Mouse (Mus musculus): ENCODE data around the gene Omt2b. TPM values are rescaled to one million over a fixed set of nuclear protein-coding genes. Genes with fewer than 3 reads are reported as not detected.
A peak's percentile ranks its signal among the peaks of the same experiment; 100 is the strongest.
"Not testable (repeated sequence)": the region's sequence is repeated elsewhere in the genome, so short reads cannot be mapped to it uniquely, and the experiment has no call there.

The Omt2b gene
- polyA plus RNA-seq, 1 experiment = not detected

- not testable (repeated sequence) for H3K27me3 ChIP-seq (ENCODE audit: control insufficient read depth, insufficient read depth, low read length, poor library complexity, severe bottlenecking); H3K4me1 ChIP-seq (ENCODE audit: control insufficient read depth, insufficient read depth, low read length); H3K9me3 ChIP-seq (replicated peaks; ENCODE audit: control insufficient read depth, insufficient read depth, low read length, poor library complexity, severe bottlenecking); H3K27ac ChIP-seq (ENCODE audit: insufficient read depth, low read length); H3K36me3 ChIP-seq (ENCODE audit: control insufficient read depth, insufficient read depth, low read length, poor library complexity, severe bottlenecking); H3K9ac ChIP-seq (ENCODE audit: low read depth, poor library complexity, severe bottlenecking); H3K4me3 ChIP-seq (ENCODE audit: low read depth, low read length)
- TF ChIP-seq CTCF (IDR thresholded peaks at IDR 0.05; ENCODE audit: low read depth, low read length) = peak; percentile 74
Measured at GRCm38 (mm10) chr9:78296089-78296488, 31.3 kb upstream of the Omt2b start.

GRCm38 (mm10) chr9:78298232-78298631 lies 29.2 kb upstream of the Omt2b start:
- Histone ChIP-seq H3K4me1 (ENCODE audit: control insufficient read depth, insufficient read depth, low read length) (no peaks in the 10 kb centered on the region), H3K9me3 (replicated peaks; ENCODE audit: control insufficient read depth, insufficient read depth, low read length, poor library complexity, severe bottlenecking) (no peaks in the 10 kb centered on the region), H3K9ac (ENCODE audit: low read depth, poor library complexity, severe bottlenecking) (no peak overlapping the region), H3K27me3 (ENCODE audit: control insufficient read depth, insufficient read depth, low read length, poor library complexity, severe bottlenecking) (no peaks in the 10 kb centered on the region), H3K36me3 (ENCODE audit: control insufficient read depth, insufficient read depth, low read length, poor library complexity, severe bottlenecking) (no peaks in the 10 kb centered on the region), H3K27ac (ENCODE audit: insufficient read depth, low read length) (no peak overlapping the region), H3K4me3 (ENCODE audit: low read depth, low read length) (no peak overlapping the region)
- TF ChIP-seq POLR2A (IDR thresholded peaks at IDR 0.05; ENCODE audit: insufficient read depth, low read length) = no peak
- TF ChIP-seq EP300 (IDR thresholded peaks at IDR 0.05; ENCODE audit: insufficient read depth, low read depth, low read length) = no peak
- no peak for TF ChIP-seq CTCF (IDR thresholded peaks at IDR 0.05; ENCODE audit: low read depth, low read length)

- not testable (repeated sequence) for H3K27me3 ChIP-seq (ENCODE audit: control insufficient read depth, insufficient read depth, low read length, poor library complexity, severe bottlenecking); H3K36me3 ChIP-seq (ENCODE audit: control insufficient read depth, insufficient read depth, low read length, poor library complexity, severe bottlenecking); H3K4me1 ChIP-seq (ENCODE audit: control insufficient read depth, insufficient read depth, low read length); H3K27ac ChIP-seq (ENCODE audit: insufficient read depth, low read length); H3K9me3 ChIP-seq (replicated peaks; ENCODE audit: control insufficient read depth, insufficient read depth, low read length, poor library complexity, severe bottlenecking); H3K4me3 ChIP-seq (ENCODE audit: low read depth, low read length); H3K9ac ChIP-seq (ENCODE audit: low read depth, poor library complexity, severe bottlenecking)
Measured at GRCm38 (mm10) chr9:78299143-78299542, 28.2 kb upstream of the Omt2b start.

GRCm38 (mm10) chr9:78308122-78308521 lies 19.3 kb upstream of the Omt2b start:
- not testable (repeated sequence) for H3K4me3 ChIP-seq (ENCODE audit: low read depth, low read length); H3K4me1 ChIP-seq (ENCODE audit: control insufficient read depth, insufficient read depth, low read length); H3K27ac ChIP-seq (ENCODE audit: insufficient read depth, low read length); H3K9ac ChIP-seq (ENCODE audit: low read depth, poor library complexity, severe bottlenecking); H3K27me3 ChIP-seq (ENCODE audit: control insufficient read depth, insufficient read depth, low read length, poor library complexity, severe bottlenecking); H3K36me3 ChIP-seq (ENCODE audit: control insufficient read depth, insufficient read depth, low read length, poor library complexity, severe bottlenecking); H3K9me3 ChIP-seq (replicated peaks; ENCODE audit: control insufficient read depth, insufficient read depth, low read length, poor library complexity, severe bottlenecking)

GRCm38 (mm10) chr9:78314696-78315095 lies 12.7 kb upstream of the Omt2b start, which contains the start of gene Omt2a:
TSS of gene Omt2a (minus strand) at chr9:78314796.
- no peaks in the 10 kb centered on the region for H3K36me3 ChIP-seq (ENCODE audit: control insufficient read depth, insufficient read depth, low read length, poor library complexity, severe bottlenecking)
- TF ChIP-seq POLR2A (IDR thresholded peaks at IDR 0.05; ENCODE audit: insufficient read depth, low read length) (no peak), EP300 (IDR thresholded peaks at IDR 0.05; ENCODE audit: insufficient read depth, low read depth, low read length) (no peak), CTCF (IDR thresholded peaks at IDR 0.05; ENCODE audit: low read depth, low read length) (no peak)
- H3K27me3 ChIP-seq (ENCODE audit: control insufficient read depth, insufficient read depth, low read length, poor library complexity, severe bottlenecking) = no peaks in the 10 kb centered on the region
- no peak within 1 kb of the TSS for H3K27ac ChIP-seq (ENCODE audit: insufficient read depth, low read length)
- no peaks in the 10 kb centered on the region for H3K9me3 ChIP-seq (replicated peaks; ENCODE audit: control insufficient read depth, insufficient read depth, low read length, poor library complexity, severe bottlenecking)
- H3K4me1 ChIP-seq (ENCODE audit: control insufficient read depth, insufficient read depth, low read length) = no peaks in the 10 kb centered on the region
- no peak within 1 kb of the TSS for H3K9ac ChIP-seq (ENCODE audit: low read depth, poor library complexity, severe bottlenecking)
- no peak within 1 kb of the TSS for H3K4me3 ChIP-seq (ENCODE audit: low read depth, low read length)

GRCm38 (mm10) chr9:78319499-78319898 lies 7.9 kb upstream of the Omt2b start:
- Histone ChIP-seq H3K9me3 (replicated peaks; ENCODE audit: control insufficient read depth, insufficient read depth, low read length, poor library complexity, severe bottlenecking) (no peaks in the 10 kb centered on the region), H3K9ac (ENCODE audit: low read depth, poor library complexity, severe bottlenecking) (no peak overlapping the region), H3K27me3 (ENCODE audit: control insufficient read depth, insufficient read depth, low read length, poor library complexity, severe bottlenecking) (no peaks in the 10 kb centered on the region), H3K36me3 (ENCODE audit: control insufficient read depth, insufficient read depth, low read length, poor library complexity, severe bottlenecking) (no peaks in the 10 kb centered on the region), H3K27ac (ENCODE audit: insufficient read depth, low read length) (no peak overlapping the region), H3K4me3 (ENCODE audit: low read depth, low read length) (no peak overlapping the region), H3K4me1 (ENCODE audit: control insufficient read depth, insufficient read depth, low read length) (no peaks in the 10 kb centered on the region)
- TF ChIP-seq CTCF (IDR thresholded peaks at IDR 0.05; ENCODE audit: low read depth, low read length) (peak; percentile 29), POLR2A (IDR thresholded peaks at IDR 0.05; ENCODE audit: insufficient read depth, low read length) (no peak)

GRCm38 (mm10) chr9:78337050-78337449 lies 9.7 kb downstream of the Omt2b start:
- not testable (repeated sequence) for H3K27ac ChIP-seq (ENCODE audit: insufficient read depth, low read length); H3K9me3 ChIP-seq (replicated peaks; ENCODE audit: control insufficient read depth, insufficient read depth, low read length, poor library complexity, severe bottlenecking); H3K9ac ChIP-seq (ENCODE audit: low read depth, poor library complexity, severe bottlenecking); H3K4me3 ChIP-seq (ENCODE audit: low read depth, low read length); H3K27me3 ChIP-seq (ENCODE audit: control insufficient read depth, insufficient read depth, low read length, poor library complexity, severe bottlenecking); H3K36me3 ChIP-seq (ENCODE audit: control insufficient read depth, insufficient read depth, low read length, poor library complexity, severe bottlenecking); H3K4me1 ChIP-seq (ENCODE audit: control insufficient read depth, insufficient read depth, low read length)
